ENCODE assay signal across 30 mouse cellular contexts in the genomic region with DNA sequence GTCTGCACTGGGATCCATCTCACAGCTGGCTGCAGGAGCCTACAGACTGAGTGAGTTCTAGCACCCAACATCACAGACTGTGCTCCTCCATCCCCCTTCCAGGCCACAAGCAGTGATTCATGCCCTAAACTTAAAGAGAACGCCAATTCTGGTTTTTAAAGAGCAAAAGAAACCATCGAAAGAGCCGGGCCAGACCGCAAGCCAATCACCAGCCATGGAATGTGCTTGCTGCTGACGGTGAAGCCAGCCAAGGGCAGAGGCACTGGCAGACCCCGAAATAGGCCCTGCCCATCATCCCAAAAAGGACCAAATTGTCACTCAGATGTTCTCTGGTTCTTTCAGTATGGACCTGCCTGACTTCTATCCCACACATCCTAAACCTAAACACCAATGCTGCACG. TPM values are rescaled to one million over a fixed set of nuclear protein-coding genes. Genes with fewer than 3 reads are reported as not detected.
"Had no signal": no experiment of that assay in that cellular context is flagged by ENCODE, and none has a peak within 500 bp of the region (broad histone marks: within the 10 kb centered on the region; RNA-seq: fewer than 3 reads in every experiment).

No protein-coding gene starts in this region.

- H3K9ac ChIP-seq: heart, embryonic 12.5 days; hindbrain, embryonic 12.5 days; hindbrain, embryonic 14.5 days; intestine, embryonic 15.5 days; kidney, embryonic 15.5 days; limb, embryonic 12.5 days; liver, embryonic 13.5 days; liver, embryonic 15.5 days had no signal

- DNase-seq: gastrocnemius, adult 2 months; gastrocnemius, postnatal 10 days; gastrocnemius, postnatal 25 days; heart, adult 18-20 months; heart, postnatal 10 days; heart, postnatal 4 days; kidney, adult 18-20 months; kidney, adult 8-10 months; kidney, postnatal 14 days; kidney, postnatal 36 days; layer of hippocampus, adult 9-11 months; liver; liver, embryonic 13.5 days had no signal

- H3K27ac ChIP-seq: gastrocnemius, adult 2 months; heart, embryonic 10.5 days; hindbrain, embryonic 10.5 days; hindbrain, embryonic 12.5 days; hindbrain, embryonic 14.5 days; intestine, embryonic 15.5 days; kidney, embryonic 15.5 days; kidney, postnatal 0 days; left cerebral cortex, adult 2 months; limb, embryonic 10.5 days; limb, embryonic 12.5 days; liver, embryonic 13.5 days; liver, embryonic 15.5 days had no signal

- H3K36me3 ChIP-seq: heart, embryonic 10.5 days; heart, embryonic 12.5 days; hindbrain, embryonic 10.5 days; hindbrain, embryonic 12.5 days; intestine, embryonic 15.5 days; kidney, embryonic 15.5 days; limb, embryonic 10.5 days; limb, embryonic 12.5 days; liver, embryonic 13.5 days; liver, embryonic 15.5 days had no signal

- H3K9me3 ChIP-seq: heart, embryonic 10.5 days; heart, embryonic 12.5 days; hindbrain, embryonic 10.5 days; hindbrain, embryonic 12.5 days; intestine, embryonic 15.5 days; kidney, embryonic 15.5 days; limb, embryonic 10.5 days; limb, embryonic 12.5 days; liver, embryonic 13.5 days; liver, embryonic 15.5 days had no signal

- H3K4me2 ChIP-seq: heart, embryonic 12.5 days; hindbrain, embryonic 12.5 days; hindbrain, embryonic 14.5 days; intestine, embryonic 15.5 days; kidney, embryonic 15.5 days; limb, embryonic 12.5 days; liver, embryonic 11.5 days; liver, embryonic 13.5 days; liver, embryonic 15.5 days had no signal

- ATAC-seq: hindbrain, embryonic 16.5 days; inflammation-experienced regulatory T-cells, adult 6 months; intestine, embryonic 15.5 days; intestine, postnatal 0 days had no signal

- H3K4me1 ChIP-seq: hindbrain, embryonic 12.5 days; intestine, embryonic 15.5 days; liver, embryonic 13.5 days; liver, embryonic 15.5 days had no signal

- H3K4me3 ChIP-seq: gastrocnemius, adult 2 months; heart, embryonic 10.5 days; heart, embryonic 12.5 days; hindbrain, embryonic 10.5 days; hindbrain, embryonic 12.5 days; intestine, embryonic 15.5 days; kidney, embryonic 15.5 days; left cerebral cortex, adult 2 months; limb, embryonic 10.5 days; limb, embryonic 12.5 days; liver, embryonic 13.5 days; liver, embryonic 15.5 days had no signal

RNA-seq across cellular contexts. Expression of a gene that starts 6.7 kb away (rescaled TPM):
- total RNA-seq: granulocyte monocyte progenitor cell, adult 5-6 weeks had no signal
